Mouse (Mus musculus): Measurements from ENCODE around the gene Madcam1. TPM values are rescaled to one million over a fixed set of nuclear protein-coding genes. Genes with fewer than 3 reads are reported as not detected.

Madcam1 gene
- polyA plus RNA-seq, 1 experiment from 2014 or later, result 2.3 TPM

DNA sequence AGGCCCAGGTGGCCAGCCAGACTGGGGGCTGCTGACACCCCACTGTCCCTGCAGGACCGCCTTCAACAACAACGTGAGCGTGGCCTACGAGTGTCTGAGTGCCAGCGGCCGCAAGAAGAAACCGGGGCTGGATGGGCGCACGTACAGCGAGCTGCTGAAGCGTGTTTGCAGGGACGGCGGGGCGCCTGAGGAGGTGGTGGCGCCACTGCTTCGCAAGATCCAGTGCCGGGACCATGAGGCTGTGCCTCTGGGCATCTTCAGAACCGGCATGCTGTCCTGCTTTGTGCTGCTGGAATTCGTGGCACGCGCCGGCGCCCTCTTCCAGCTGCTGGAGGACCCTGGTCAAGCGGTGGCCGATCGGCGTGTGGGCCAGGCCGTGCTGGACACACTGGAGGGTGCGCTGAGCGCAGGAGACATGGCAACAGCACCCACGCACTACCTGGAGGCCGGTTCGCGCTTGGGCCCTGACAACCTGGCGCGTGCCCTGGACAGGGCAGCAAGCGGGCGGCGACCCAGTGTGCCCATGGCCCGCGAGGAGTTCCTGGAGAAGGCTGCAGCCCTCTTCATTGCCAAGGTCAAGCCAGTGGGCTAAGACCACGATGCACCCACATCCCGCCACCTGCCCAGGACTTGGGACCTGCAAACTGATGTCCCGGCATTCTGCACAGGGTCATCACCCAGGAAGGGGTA, 11.1 kb downstream of the Madcam1 start:
- Histone ChIP-seq H3K27me3 (ENCODE audit: insufficient read depth, low read length) (no peaks in the 10 kb centered on the region), H3K4me2 (replicated peaks; ENCODE audit: low read depth, low read length) (no peak overlapping the region), H3K36me3 (ENCODE audit: insufficient read depth, low read length) (peaks cover 18% of the 10 kb centered on the region), H3K4me1 (ENCODE audit: insufficient read depth, low read length) (peaks cover 17% of the 10 kb centered on the region), H3K4me3 (ENCODE audit: low read length) (no peak overlapping the region), H3K9ac (replicated peaks; ENCODE audit: low read length) (no peak overlapping the region), H3K9me3 (ENCODE audit: low read length) (no peaks in the 10 kb centered on the region), H3K27ac (ENCODE audit: low read length) (no peak overlapping the region)
- WGBS, result 70% methylated on average over 44 of the region's 44 CpGs
- no peak for ATAC-seq (ENCODE audit: low FRiP score, low TSS enrichment)

DNA sequence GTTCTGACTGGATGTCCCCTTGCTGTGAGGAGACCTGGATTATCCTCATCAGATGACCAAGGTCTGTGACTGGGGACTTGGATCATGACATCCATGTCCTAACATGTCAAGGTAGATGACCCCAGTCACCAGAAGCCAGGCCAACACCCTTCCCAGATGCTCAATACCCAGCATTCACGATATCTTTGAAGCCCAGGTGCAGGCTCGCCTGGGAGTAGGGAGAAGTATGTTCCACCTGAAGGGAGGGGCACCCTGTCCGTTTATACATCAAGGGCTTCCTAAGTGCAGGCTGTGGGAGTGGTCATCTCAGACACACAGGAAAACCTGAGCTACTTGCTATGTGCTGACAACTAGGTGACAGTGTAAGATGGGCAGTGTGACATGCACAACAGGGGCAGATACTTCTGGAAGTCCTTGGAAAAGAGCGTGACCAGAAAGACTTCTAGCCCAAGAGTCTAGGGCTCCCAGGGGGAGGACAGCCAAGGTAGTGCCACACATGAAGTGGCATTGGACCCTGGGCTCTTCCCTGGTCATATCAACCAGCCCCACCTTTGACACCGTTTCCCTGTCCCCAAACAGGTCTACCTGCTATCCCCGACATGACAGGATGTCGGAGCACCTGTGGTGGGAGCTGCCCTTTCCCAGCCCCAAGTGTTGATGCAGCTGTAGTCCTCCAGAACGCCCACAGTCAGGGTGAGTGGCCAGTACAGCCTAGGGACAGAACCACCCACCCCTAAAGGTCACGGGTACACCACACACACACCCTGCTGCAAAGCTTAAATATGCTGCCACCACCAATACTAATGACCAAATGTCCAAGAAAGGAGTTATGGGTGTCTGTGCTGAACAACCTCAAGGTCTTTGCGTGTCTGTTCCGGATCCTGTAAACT, 16.5 kb downstream of the Madcam1 start:
- ATAC-seq (ENCODE audit: low FRiP score, low TSS enrichment), result peak; percentile 16
- peaks cover 19% of the 10 kb centered on the region for H3K36me3 ChIP-seq (ENCODE audit: insufficient read depth, low read length)
- no peaks in the 10 kb centered on the region for H3K27me3 ChIP-seq (ENCODE audit: insufficient read depth, low read length)
- H3K27ac ChIP-seq (ENCODE audit: low read length), result peak overlapping the region; percentile 69
- peaks cover 24% of the 10 kb centered on the region for H3K4me1 ChIP-seq (ENCODE audit: insufficient read depth, low read length)
- H3K4me2 ChIP-seq (replicated peaks; ENCODE audit: low read depth, low read length), result peak overlapping the region; percentile 64
- WGBS, result 25% methylated on average over 11 of the region's 11 CpGs
- peak overlapping the region; percentile 53 for H3K9ac ChIP-seq (replicated peaks; ENCODE audit: low read length)
- no peaks in the 10 kb centered on the region for H3K9me3 ChIP-seq (ENCODE audit: low read length)
- H3K4me3 ChIP-seq (ENCODE audit: low read length), result peak overlapping the region; percentile 94

DNA sequence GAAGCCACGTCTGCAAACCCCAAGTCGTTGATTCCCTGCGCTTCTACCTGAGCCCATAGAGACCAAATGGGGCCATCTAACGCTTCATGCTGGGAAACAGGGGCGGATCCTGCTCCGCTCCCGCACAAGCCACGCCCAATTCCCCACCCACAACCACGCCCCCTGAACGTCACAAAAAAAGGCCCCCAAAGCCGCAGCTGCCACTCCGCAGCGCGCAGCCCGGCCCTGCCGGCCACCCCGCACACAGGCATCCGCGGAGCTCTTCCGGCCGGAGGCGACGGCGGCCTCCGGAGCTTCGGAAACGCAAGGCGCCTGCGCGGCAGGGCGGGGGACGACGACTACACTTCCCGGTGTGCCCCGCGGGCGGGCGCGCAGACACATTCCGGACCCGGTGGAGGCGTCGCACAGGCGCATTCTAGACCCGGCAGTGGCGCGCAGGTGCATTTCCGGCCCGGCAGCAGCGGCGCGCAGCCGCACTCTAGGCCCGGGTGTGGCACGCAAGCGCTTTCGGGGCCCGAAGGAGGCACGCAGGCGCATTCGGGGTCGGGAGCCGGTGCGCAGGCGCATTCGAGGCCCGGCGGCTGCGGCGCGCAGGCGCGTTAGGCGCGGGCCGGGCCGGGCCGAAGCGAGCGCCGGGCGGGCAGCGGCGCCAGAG, 17.4 kb downstream of the Madcam1 start, which contains the start of gene Cdc34:
Gene Cdc34, plus strand, starts transcription at position 605 of the 655 bp plus-strand sequence.
- H3K4me2 ChIP-seq (replicated peaks; ENCODE audit: low read depth, low read length), result peak within 1 kb of the TSS; percentile 89
- no peaks in the 10 kb centered on the region for H3K27me3 ChIP-seq (ENCODE audit: insufficient read depth, low read length)
- peak; percentile 95 for ATAC-seq (ENCODE audit: low FRiP score, low TSS enrichment)
- H3K36me3 ChIP-seq (ENCODE audit: insufficient read depth, low read length), result peaks cover 26% of the 10 kb centered on the region
- peak within 1 kb of the TSS; percentile 81 for H3K27ac ChIP-seq (ENCODE audit: low read length)
- WGBS, result under 1% methylated on average over 76 of the region's 84 CpGs
- H3K9ac ChIP-seq (replicated peaks; ENCODE audit: low read length), result peak within 1 kb of the TSS; percentile 84
- peak within 1 kb of the TSS; percentile 94 for H3K4me3 ChIP-seq (ENCODE audit: low read length)
- no peaks in the 10 kb centered on the region for H3K9me3 ChIP-seq (ENCODE audit: low read length)
- peaks cover 24% of the 10 kb centered on the region for H3K4me1 ChIP-seq (ENCODE audit: insufficient read depth, low read length)

- Histone ChIP-seq H3K4me3 (ENCODE audit: low read length) (peak overlapping the region; percentile 94), H3K9ac (replicated peaks; ENCODE audit: low read length) (peak overlapping the region; percentile 84), H3K9me3 (ENCODE audit: low read length) (no peaks in the 10 kb centered on the region), H3K36me3 (ENCODE audit: insufficient read depth, low read length) (peaks cover 35% of the 10 kb centered on the region), H3K27ac (ENCODE audit: low read length) (peak overlapping the region; percentile 81), H3K4me2 (replicated peaks; ENCODE audit: low read depth, low read length) (peak overlapping the region; percentile 89), H3K4me1 (ENCODE audit: insufficient read depth, low read length) (peaks cover 24% of the 10 kb centered on the region), H3K27me3 (ENCODE audit: insufficient read depth, low read length) (no peaks in the 10 kb centered on the region)
- 1% methylated on average over 10 of the region's 10 CpGs for WGBS
- ATAC-seq (ENCODE audit: low FRiP score, low TSS enrichment), result peak; percentile 4; the same call in 1 of the 2 replicates
Measured at GRCm38 (mm10) chr10:79682551-79682915, 18.2 kb downstream of the Madcam1 start.

GRCm38 (mm10) chr10:79682916-79683582, 18.7 kb downstream of the Madcam1 start:
- 3% methylated on average over 10 of the region's 10 CpGs for WGBS
- Histone ChIP-seq H3K9ac (replicated peaks; ENCODE audit: low read length) (peak overlapping the region; percentile 84), H3K9me3 (ENCODE audit: low read length) (no peaks in the 10 kb centered on the region), H3K4me2 (replicated peaks; ENCODE audit: low read depth, low read length) (peak overlapping the region; percentile 89), H3K4me1 (ENCODE audit: insufficient read depth, low read length) (peaks cover 24% of the 10 kb centered on the region), H3K36me3 (ENCODE audit: insufficient read depth, low read length) (peaks cover 40% of the 10 kb centered on the region), H3K27ac (ENCODE audit: low read length) (peak overlapping the region; percentile 81), H3K27me3 (ENCODE audit: insufficient read depth, low read length) (no peaks in the 10 kb centered on the region), H3K4me3 (ENCODE audit: low read length) (peak overlapping the region; percentile 94)
- no peak for ATAC-seq (ENCODE audit: low FRiP score, low TSS enrichment)

DNA sequence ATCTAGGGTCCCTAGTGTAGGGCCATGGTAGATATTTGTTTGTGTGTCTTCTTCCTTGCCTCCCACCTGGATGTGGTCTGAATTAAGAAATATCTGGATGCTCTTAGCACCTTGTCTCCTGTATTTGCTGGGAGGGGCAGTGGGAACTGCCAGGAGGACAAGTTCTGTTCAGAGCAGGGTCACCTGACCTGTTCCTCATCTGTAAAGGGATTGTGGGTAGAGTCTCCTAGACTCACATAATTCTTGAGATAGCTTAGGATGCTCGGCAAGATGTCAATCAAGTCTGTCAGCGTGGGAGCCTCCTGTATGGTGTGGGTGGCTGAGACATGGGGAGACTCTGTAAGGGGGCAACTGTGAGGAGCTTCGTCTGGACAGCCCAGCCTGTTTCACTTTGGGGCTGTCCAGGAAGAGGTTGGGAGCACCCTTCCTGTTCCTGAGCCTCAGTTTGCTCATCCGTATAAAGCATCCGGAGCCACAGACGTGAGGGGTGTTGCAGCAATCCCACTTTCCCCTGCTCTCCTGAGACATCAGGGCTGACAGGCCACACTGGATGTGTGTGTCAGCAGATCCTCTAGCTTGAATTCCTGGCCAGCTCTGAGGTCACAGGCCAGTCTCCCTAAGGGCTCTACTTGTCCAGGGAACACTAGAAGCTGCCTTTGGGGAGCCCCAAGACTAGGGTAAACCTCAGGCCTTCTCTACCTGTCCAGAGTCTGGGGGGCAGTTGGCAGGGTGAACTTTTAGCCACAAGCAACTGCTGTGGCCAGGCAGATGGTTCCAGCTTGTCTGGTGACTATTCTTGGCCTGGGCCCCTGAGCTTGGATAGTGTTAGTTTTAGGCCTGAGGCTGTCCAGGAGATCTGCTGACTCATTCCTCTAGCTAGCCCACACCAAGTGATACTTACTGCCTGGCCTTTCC, 19.6 kb downstream of the Madcam1 start:
- Histone ChIP-seq H3K27ac (ENCODE audit: low read length) (no peak overlapping the region), H3K36me3 (ENCODE audit: insufficient read depth, low read length) (peaks cover 48% of the 10 kb centered on the region), H3K9ac (replicated peaks; ENCODE audit: low read length) (peak overlapping the region; percentile 84), H3K4me1 (ENCODE audit: insufficient read depth, low read length) (peaks cover 24% of the 10 kb centered on the region), H3K4me2 (replicated peaks; ENCODE audit: low read depth, low read length) (peak overlapping the region; percentile 89), H3K27me3 (ENCODE audit: insufficient read depth, low read length) (no peaks in the 10 kb centered on the region), H3K4me3 (ENCODE audit: low read length) (peak overlapping the region; percentile 94), H3K9me3 (ENCODE audit: low read length) (no peaks in the 10 kb centered on the region)
- whole genome bisulfite sequencing, result 76% methylated on average over 6 of the region's 6 CpGs
- ATAC-seq (ENCODE audit: low FRiP score, low TSS enrichment), result no peak

DNA sequence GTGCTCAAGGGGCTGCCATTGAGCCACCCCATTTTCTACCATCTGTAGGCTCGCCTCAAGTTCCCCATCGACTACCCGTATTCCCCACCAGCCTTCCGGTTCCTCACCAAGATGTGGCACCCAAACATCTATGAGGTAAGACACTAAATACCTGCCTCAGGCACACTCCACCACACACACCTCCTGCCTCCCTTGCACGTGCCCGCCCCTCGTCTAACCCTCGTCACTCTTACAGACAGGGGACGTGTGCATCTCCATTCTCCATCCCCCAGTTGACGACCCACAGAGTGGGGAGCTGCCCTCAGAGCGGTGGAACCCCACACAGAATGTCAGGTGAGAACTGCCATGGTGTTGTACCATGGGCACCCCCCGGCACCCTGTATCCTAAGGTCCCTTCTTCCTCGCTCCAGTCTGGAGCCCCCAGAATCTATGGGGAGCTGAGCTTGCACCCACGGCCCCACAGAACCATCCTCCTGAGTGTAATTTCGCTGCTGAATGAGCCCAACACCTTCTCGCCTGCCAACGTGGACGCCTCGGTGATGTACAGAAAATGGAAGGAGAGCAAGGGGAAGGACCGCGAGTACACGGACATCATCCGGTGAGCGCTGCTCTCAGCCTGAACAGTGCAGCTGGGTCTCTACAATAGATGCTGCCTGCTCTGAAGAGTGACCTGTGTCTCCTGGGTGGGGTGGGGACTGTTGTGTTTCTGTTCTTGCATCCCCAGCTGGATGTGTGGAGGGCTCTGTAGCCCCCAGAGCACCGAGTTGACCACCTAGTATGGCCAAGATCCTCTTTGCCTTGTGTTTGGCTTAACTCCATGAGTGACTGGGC, 20.6 kb downstream of the Madcam1 start:
- 93% methylated on average over 25 of the region's 25 CpGs for whole genome bisulfite sequencing
- ATAC-seq (ENCODE audit: low FRiP score, low TSS enrichment), result no peak
- Histone ChIP-seq H3K27me3 (ENCODE audit: insufficient read depth, low read length) (no peaks in the 10 kb centered on the region), H3K36me3 (ENCODE audit: insufficient read depth, low read length) (peaks cover 53% of the 10 kb centered on the region), H3K4me3 (ENCODE audit: low read length) (no peak overlapping the region), H3K9ac (replicated peaks; ENCODE audit: low read length) (no peak overlapping the region), H3K27ac (ENCODE audit: low read length) (no peak overlapping the region), H3K4me2 (replicated peaks; ENCODE audit: low read depth, low read length) (no peak overlapping the region), H3K4me1 (ENCODE audit: insufficient read depth, low read length) (peaks cover 24% of the 10 kb centered on the region), H3K9me3 (ENCODE audit: low read length) (no peaks in the 10 kb centered on the region)

DNA sequence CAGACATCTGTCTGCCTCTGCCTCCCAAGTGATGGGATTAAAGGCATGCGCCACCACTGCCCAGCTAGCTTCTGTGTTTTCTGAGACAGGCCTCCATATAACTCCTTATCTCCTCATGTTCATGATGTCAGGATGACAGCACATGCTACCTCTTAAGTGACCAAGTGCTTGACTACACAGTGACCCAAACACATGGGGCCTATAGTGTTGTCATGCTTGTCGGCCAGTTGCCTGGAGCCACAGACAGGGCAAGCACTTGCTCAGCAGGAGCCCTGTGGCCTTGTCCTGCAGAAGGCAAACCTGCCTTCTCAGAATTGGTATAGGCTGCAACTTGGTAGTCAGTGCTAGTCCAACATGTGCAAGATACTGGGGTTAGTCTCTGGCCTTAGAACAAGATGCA, 21.9 kb downstream of the Madcam1 start:
- 92% methylated on average over 2 of the region's 2 CpGs for WGBS
- no peak for ATAC-seq (ENCODE audit: low FRiP score, low TSS enrichment)

More for the DNA sequence above, 21.9 kb downstream of the Madcam1 start:
- peaks cover 18% of the 10 kb centered on the region for H3K4me1 ChIP-seq (ENCODE audit: insufficient read depth, low read length)
- H3K9me3 ChIP-seq (ENCODE audit: low read length), result no peaks in the 10 kb centered on the region
- H3K27me3 ChIP-seq (ENCODE audit: insufficient read depth, low read length), result no peaks in the 10 kb centered on the region
- no peak overlapping the region for H3K4me3 ChIP-seq (ENCODE audit: low read length)
- no peak overlapping the region for H3K27ac ChIP-seq (ENCODE audit: low read length)
- no peak overlapping the region for H3K9ac ChIP-seq (replicated peaks; ENCODE audit: low read length)
- H3K4me2 ChIP-seq (replicated peaks; ENCODE audit: low read depth, low read length), result no peak overlapping the region
- H3K36me3 ChIP-seq (ENCODE audit: insufficient read depth, low read length), result peaks cover 53% of the 10 kb centered on the region

All from kidney, embryonic 16.5 days (tissue).